Mouse (Mus musculus) CD4-positive, CD25-positive, alpha-beta regulatory T cell, adult 2 months (primary cell): ENCODE results near the gene Bcl11b.

Experiments used
- DNase-seq: peaks from one replicate; pipeline ENCODE4 v3.0.0-alpha.2; 2012; ENCODE audit warnings: low read depth, low spot score

The Bcl11b gene

DNA sequence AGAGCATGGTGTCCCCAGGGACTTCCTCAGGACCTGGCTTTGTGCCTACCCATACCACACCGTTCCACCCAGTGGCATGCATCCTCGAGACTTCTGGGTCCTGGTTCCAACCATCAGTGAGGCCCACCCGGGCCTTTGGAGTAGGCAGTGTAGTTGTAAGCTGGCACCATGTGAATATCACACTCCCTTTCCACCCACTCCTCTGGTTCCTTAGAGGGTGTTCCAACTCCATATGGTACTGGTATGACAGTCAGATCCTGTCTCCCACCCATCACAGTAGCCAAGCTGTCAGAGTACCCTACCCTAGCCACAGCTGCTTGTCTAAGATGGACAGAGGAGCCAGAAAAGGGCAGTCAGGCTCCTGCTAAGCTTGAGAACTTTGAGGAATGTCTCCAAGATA lies 112.0 kb downstream of the Bcl11b start:
- DNase-seq = no peak

- no peak for DNase-seq
Measured at GRCm38 (mm10) chr12:107890326-107890725, 113.1 kb downstream of the Bcl11b start.

DNA sequence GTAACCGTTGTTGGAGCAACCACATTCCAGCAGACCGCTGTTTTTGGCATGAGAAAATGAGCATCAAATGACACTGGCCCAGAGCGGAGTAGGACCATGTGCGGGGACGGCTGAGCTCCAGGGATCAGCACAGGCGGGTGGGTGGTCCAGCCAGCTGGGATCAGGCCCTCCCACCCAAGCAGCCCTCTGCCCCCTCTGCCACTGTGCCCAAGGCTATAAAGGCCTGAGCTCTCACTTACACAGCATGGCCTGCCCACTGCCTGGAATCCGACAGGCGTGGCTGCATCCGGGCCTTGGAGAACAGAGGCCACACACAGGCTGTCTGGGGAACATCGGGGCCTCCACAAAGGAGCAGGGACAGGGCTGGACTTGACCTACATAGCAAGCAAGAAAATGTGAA lies 113.6 kb downstream of the Bcl11b start:
- DNase-seq = no peak

DNA sequence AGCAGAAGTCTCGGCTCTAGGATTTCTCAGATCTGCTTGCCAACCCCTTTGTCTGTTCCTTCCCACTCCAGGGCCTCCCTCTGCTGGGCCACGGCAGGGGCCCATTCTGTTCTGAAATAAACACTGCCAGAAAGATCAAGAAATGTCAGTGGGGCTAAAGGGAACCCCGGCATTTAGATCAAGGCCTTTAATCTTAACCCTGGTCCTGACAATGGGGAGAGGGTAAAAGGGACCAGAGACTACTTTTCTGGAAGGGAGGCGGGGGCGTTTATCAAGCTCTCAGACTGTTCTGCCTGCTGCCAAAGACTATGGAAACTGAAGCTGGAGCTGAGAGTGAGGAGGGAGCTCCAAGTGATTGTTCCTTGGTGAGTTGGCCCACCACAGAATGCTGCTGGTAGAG lies 114.8 kb downstream of the Bcl11b start:
- DNase-seq = no peak

- no peak for DNase-seq
Measured at GRCm38 (mm10) chr12:107888049-107888448, 115.4 kb downstream of the Bcl11b start.

- DNase-seq = no peak
Measured at GRCm38 (mm10) chr12:107887621-107888020, 115.8 kb downstream of the Bcl11b start.

- no peak for DNase-seq
Measured at GRCm38 (mm10) chr12:107884330-107885065, 118.9 kb downstream of the Bcl11b start.

GRCm38 (mm10) chr12:107881726-107882125 lies 121.7 kb downstream of the Bcl11b start:
- no peak for DNase-seq

DNA sequence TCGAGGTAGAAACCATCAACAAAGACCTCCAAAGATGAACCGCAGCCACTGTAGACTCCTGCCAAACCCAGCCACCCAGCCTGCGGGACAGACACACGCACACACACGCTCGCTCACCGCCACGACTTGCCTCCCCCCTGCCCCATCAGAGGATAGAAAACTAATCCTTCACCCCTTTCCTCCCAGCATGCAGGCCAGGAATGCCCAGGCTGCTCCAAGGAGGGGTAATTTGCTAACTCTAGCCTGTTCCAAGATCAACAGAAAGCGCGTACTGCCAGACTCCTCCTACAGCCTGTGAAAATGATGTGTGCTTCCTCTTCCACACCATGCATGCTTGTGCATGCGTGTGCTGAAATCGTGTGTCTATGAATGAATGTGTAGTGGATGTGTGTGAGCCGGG lies 122.7 kb downstream of the Bcl11b start:
- DNase-seq = no peak

GRCm38 (mm10) chr12:107879114-107879777 lies 124.2 kb downstream of the Bcl11b start:
- no peak for DNase-seq

- DNase-seq = no peak
Measured at GRCm38 (mm10) chr12:107876237-107876636, 127.2 kb downstream of the Bcl11b start.

GRCm38 (mm10) chr12:107874467-107875142 lies 128.8 kb downstream of the Bcl11b start:
- no peak for DNase-seq

- no peak for DNase-seq
Measured at GRCm38 (mm10) chr12:107869526-107870050, 133.8 kb downstream of the Bcl11b start.

DNA sequence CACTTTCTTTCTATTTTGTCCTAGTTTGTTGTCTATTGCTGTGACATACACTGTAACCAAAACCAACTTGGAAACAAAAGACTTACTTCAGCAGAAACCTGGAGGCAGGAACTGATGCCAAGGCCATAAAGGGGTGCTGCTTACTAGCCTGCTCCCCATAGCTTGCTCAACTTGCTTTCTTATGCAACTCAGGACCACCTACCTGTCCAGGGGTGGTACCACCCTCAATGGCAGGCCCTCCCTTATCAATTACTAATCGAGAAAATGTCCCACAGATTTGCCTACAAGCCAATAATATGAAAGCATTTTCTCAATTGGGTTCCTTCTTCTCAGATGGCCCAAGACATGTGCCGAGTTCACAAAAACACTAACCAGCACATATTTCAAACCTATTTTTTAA lies 135.1 kb downstream of the Bcl11b start:
- no peak for DNase-seq
